Mouse (Mus musculus) neutrophil, adult 65 days (primary cell): ENCODE data around the gene Slc36a4. TPM values are rescaled to one million over a fixed set of nuclear protein-coding genes. Genes with fewer than 3 reads are reported as not detected.

Experiments
- total RNA-seq: library from RNA; stranded (reverse); gene quantifications from 2 replicates; pipeline ENCODE4 v1.2.4, GENCODE M21; 2023

Gene Slc36a4
- total RNA-seq = 17.4 and 18.1 TPM in 2 replicates

DNA sequence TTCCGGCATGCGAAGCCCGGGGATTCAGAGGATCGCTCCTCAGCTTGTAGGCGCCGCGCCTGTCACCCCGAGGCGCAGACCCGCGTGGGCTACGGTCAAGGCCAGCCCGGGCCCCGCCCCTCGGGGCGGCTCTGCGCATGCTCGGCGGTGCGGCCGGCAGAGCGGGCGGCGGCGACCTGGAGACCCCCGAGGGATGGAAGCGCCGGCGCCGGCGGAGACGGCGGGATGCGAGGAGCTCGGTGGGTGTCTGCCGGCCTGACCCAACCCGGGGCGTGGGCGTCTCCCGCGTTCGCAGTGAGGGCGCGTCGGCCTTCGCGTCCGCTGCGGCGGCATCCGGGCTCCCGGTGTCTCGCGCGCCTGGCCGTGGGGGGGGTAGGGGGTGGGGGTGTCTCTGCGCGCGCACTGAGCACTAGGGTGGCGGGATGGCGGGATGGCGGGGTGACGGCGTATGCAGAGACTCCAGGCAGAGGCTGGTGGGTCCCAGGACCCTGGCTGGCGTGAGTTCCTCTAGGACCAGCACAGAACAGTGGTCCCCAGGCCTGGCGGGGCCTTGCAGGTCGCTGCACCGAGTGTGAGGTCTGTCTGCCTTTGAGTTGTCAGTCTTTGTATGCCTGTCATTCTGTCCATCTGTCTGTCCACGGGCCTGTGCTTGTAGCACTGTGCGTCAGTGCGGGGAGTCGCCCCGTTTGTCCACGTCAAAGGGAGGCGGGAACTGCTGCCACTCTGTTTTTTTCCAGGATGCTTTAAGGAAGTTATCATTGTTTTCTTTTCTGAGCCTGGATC is at the start of gene Slc36a4:
TSS of gene Slc36a4 (plus strand) at position 140 of the 783 bp plus-strand sequence.

Other genes starting within 250 kb of the Slc36a4 start
- gene Smco4, start 216.3 kb upstream of the Slc36a4 start, total RNA-seq = 1.5 and 2.6 TPM in 2 replicates
- gene Deup1, start 81.8 kb upstream of the Slc36a4 start, total RNA-seq = not detected in 2 replicates
- gene Mtnr1b, start 164.8 kb downstream of the Slc36a4 start, total RNA-seq = not detected in 2 replicates